Mouse (Mus musculus): ENCODE measurements around the gene Camta1. TPM values are rescaled to one million over a fixed set of nuclear protein-coding genes. Genes with fewer than 3 reads are reported as not detected.

Camta1 gene
- polyA plus RNA-seq, 1 experiment from 2014 or later = 86.8 TPM

DNA sequence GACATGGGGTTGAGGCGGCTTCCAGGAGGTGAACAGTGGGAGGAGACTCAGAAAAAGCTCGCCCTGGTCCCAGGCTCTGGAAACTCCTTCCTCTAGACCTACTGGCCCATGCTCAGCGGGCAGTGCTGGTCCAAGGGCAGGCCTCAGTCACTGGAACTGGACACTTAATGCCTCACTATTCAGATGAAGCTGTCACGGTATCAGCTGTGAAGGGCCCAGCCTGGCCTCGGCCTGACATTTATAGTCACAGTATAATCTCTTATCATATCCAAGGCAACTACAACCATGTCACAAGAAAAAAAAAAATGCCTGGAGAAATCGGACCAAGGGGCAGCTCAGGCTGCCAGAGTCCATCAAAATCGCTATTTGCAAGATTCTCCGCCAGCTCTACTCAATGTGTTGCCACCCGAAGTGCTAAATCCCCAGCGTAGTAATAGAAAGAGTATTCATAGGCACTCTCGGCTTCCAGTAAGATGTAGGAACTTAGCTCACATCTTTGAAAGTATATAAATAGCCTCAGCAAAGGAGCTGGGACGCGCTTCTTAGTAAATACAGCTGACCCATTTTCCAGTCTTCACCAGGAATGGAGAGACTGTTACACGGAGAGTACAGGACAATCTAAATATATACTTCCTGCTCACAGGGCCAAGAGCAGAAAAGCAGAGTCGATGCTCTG lies 110.3 kb downstream of the Camta1 start:
- WGBS = 78% methylated on average over 15 of the region's 15 CpGs
- H3K4me2 ChIP-seq (replicated peaks; ENCODE audit: low read depth, low read length) = no peak overlapping the region
- no peaks in the 10 kb centered on the region for H3K27me3 ChIP-seq (ENCODE audit: control insufficient read depth, insufficient read depth, low read length)
- H3K4me3 ChIP-seq (ENCODE audit: low read depth, low read length) = no peak overlapping the region
- H3K36me3 ChIP-seq (ENCODE audit: control insufficient read depth, insufficient read depth, low read length) = no peaks in the 10 kb centered on the region
- H3K9me3 ChIP-seq (ENCODE audit: control insufficient read depth, low read depth, low read length) = no peaks in the 10 kb centered on the region
- H3K27ac ChIP-seq (ENCODE audit: low read length) = no peak overlapping the region
- ATAC-seq (ENCODE audit: insufficient number of reproducible peaks, insufficient read depth, low FRiP score, low read depth) = no peak
- no peaks in the 10 kb centered on the region for H3K4me1 ChIP-seq (ENCODE audit: control insufficient read depth, insufficient read depth, low read length)
- H3K9ac ChIP-seq (replicated peaks; ENCODE audit: low read depth, low read length) = no peak overlapping the region

DNA sequence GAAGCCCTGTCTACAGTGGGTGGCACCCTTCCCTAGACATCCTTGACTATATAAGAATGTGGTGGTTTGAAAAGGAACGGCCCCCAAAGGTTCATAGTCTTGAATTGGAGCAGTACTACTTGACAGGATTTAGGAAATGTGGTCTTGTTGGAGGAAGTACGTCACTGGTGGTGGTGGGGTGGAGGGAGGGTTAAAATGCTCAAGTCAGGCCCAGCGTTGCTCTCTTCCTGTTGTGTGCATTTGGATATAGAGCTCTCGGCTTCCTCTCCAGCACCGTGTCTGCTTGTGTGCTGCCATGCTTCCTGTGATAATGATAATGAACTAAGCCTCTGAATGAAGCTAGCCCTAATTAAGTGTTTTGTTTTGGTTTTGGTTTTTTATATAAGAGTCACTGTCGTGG lies 114.0 kb downstream of the Camta1 start:
- WGBS = 75% methylated on average over 6 of the region's 6 CpGs
- no peaks in the 10 kb centered on the region for H3K27me3 ChIP-seq (ENCODE audit: control insufficient read depth, insufficient read depth, low read length)
- no peaks in the 10 kb centered on the region for H3K36me3 ChIP-seq (ENCODE audit: control insufficient read depth, insufficient read depth, low read length)
- H3K9ac ChIP-seq (replicated peaks; ENCODE audit: low read depth, low read length) = no peak overlapping the region
- no peak for ATAC-seq (ENCODE audit: insufficient number of reproducible peaks, insufficient read depth, low FRiP score, low read depth)
- H3K4me3 ChIP-seq (ENCODE audit: low read depth, low read length) = no peak overlapping the region
- no peak overlapping the region for H3K27ac ChIP-seq (ENCODE audit: low read length)
- no peak overlapping the region for H3K4me2 ChIP-seq (replicated peaks; ENCODE audit: low read depth, low read length)
- H3K9me3 ChIP-seq (ENCODE audit: control insufficient read depth, low read depth, low read length) = no peaks in the 10 kb centered on the region
- no peaks in the 10 kb centered on the region for H3K4me1 ChIP-seq (ENCODE audit: control insufficient read depth, insufficient read depth, low read length)

DNA sequence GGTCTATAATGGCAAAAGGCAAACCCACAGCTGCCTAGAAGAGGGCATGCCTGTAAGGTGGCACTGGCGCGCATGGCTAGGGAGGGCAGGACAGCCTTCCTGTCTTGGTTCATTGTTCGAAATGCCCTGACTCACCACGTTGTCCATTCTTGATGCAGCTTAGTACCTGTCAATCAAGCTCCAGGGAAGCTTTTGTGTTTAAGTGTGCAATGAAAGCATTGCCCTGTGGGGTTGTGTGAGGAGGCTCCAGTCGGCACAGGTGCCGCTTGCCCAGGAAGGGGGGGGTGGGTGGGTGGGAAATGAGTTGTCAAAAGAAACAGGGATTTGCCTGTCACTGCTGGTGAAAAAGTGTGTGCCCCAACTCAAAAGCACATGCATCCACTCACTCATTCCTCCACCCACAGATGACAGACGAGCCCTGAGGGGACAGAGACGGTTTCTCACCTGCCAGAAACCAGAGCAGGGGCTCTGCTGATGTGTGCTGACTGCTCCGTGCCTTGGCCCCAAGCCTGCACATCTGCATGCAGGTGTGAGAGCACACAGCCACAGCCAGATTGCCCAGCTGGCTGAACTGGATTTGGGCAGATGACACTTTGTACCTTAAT lies 115.6 kb downstream of the Camta1 start:
- no peaks in the 10 kb centered on the region for H3K27me3 ChIP-seq (ENCODE audit: control insufficient read depth, insufficient read depth, low read length)
- no peak overlapping the region for H3K4me3 ChIP-seq (ENCODE audit: low read depth, low read length)
- H3K27ac ChIP-seq (ENCODE audit: low read length) = no peak overlapping the region
- H3K9me3 ChIP-seq (ENCODE audit: control insufficient read depth, low read depth, low read length) = no peaks in the 10 kb centered on the region
- no peak overlapping the region for H3K9ac ChIP-seq (replicated peaks; ENCODE audit: low read depth, low read length)
- peaks cover 6% of the 10 kb centered on the region; the same call in 1 of the 2 replicates for H3K4me1 ChIP-seq (ENCODE audit: control insufficient read depth, insufficient read depth, low read length)
- H3K4me2 ChIP-seq (replicated peaks; ENCODE audit: low read depth, low read length) = no peak overlapping the region
- 66% methylated on average over 9 of the region's 9 CpGs for WGBS
- ATAC-seq (ENCODE audit: insufficient number of reproducible peaks, insufficient read depth, low FRiP score, low read depth) = no peak
- H3K36me3 ChIP-seq (ENCODE audit: control insufficient read depth, insufficient read depth, low read length) = no peaks in the 10 kb centered on the region

DNA sequence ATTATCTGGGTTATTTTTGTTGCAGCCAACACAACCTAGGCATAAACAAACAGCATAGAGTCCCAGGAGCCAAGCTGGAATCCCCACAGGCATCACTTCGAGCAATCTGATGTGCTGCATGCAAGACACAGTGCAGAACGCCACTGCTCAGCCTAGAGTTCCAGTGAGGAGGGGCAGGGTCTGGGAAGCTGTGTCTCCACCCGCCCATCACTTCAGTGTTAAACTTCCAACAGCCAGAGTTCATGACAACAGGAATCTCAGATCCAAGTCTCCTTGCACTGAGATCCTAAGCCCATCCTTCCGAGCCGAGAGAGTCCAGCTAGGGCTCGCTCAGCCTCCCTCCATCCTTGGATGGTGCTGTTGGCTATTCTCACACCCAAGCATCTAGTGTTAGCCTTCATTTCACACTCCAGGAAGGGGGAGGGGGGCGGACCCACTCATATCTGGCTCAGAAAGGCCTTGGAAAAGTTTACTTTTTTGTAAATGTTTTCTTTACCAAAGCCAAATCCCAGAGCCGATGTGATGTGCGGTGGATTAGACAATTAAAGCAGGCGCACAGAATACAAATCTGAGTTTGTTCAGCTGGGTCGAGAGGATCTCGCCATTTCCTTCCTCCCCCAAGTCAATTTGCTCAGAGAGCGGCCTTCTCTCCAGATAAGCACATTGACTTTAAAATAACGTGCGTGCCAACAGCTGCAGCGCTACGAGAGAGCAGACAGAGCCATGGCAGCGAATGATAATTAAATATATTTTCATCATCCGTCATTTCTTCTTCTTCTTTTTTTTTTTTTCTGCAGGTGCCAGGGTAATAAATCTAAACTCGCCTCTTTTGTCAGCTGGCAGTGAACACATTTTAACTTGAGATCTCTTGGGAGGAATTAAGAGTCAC lies 120.2 kb downstream of the Camta1 start:
- Histone ChIP-seq H3K27ac (ENCODE audit: low read length) (no peak overlapping the region), H3K9me3 (ENCODE audit: control insufficient read depth, low read depth, low read length) (no peaks in the 10 kb centered on the region), H3K27me3 (ENCODE audit: control insufficient read depth, insufficient read depth, low read length) (no peaks in the 10 kb centered on the region), H3K9ac (replicated peaks; ENCODE audit: low read depth, low read length) (no peak overlapping the region), H3K4me2 (replicated peaks; ENCODE audit: low read depth, low read length) (0 out of 2 replicates have a peak overlapping the region, but pooled peaks have one; percentile 13), H3K4me3 (ENCODE audit: low read depth, low read length) (no peak overlapping the region), H3K36me3 (ENCODE audit: control insufficient read depth, insufficient read depth, low read length) (no peaks in the 10 kb centered on the region), H3K4me1 (ENCODE audit: control insufficient read depth, insufficient read depth, low read length) (peaks cover 12% of the 10 kb centered on the region; the same call in 1 of the 2 replicates)
- peak; percentile 38; the same call in 1 of the 2 replicates for ATAC-seq (ENCODE audit: insufficient number of reproducible peaks, insufficient read depth, low FRiP score, low read depth)
- 28% methylated on average over 20 of the region's 20 CpGs for WGBS

DNA sequence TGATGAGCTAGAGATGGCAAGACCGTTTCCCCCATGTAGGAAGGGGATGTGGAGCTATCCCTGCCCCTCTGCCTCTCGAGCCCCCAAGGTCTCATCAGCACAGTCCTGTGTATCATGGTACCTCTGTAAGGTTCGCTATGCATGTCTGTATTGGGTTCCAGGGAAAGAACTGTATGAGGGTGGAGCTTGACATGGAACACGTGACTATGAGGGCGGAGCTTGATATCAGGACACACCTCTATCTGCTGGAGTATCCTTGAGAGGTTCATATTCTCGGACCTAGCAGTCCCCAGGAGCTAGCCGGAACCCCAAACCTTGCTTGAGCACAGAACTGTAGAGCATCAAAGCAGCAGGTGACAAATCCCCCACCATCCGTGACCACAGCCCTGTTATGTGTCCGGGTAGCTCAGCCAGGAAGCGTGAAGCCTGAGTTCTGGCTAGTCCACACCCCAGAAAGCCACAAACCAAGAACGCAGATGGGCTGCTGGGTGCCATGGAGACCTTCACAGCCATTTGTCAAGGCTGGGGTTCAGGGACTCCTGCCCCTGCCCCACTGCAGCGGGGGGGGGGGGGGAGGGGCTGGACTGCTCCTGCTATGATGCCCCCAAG lies 122.2 kb downstream of the Camta1 start:
- H3K4me3 ChIP-seq (ENCODE audit: low read depth, low read length) = no peak overlapping the region
- no peaks in the 10 kb centered on the region for H3K27me3 ChIP-seq (ENCODE audit: control insufficient read depth, insufficient read depth, low read length)
- H3K9me3 ChIP-seq (ENCODE audit: control insufficient read depth, low read depth, low read length) = no peaks in the 10 kb centered on the region
- no peak overlapping the region for H3K4me2 ChIP-seq (replicated peaks; ENCODE audit: low read depth, low read length)
- 82% methylated on average over 11 of the region's 12 CpGs for WGBS
- H3K4me1 ChIP-seq (ENCODE audit: control insufficient read depth, insufficient read depth, low read length) = peaks cover 12% of the 10 kb centered on the region; the same call in 1 of the 2 replicates
- no peaks in the 10 kb centered on the region for H3K36me3 ChIP-seq (ENCODE audit: control insufficient read depth, insufficient read depth, low read length)
- no peak overlapping the region for H3K9ac ChIP-seq (replicated peaks; ENCODE audit: low read depth, low read length)
- no peak overlapping the region for H3K27ac ChIP-seq (ENCODE audit: low read length)
- no peak for ATAC-seq (ENCODE audit: insufficient number of reproducible peaks, insufficient read depth, low FRiP score, low read depth)

DNA sequence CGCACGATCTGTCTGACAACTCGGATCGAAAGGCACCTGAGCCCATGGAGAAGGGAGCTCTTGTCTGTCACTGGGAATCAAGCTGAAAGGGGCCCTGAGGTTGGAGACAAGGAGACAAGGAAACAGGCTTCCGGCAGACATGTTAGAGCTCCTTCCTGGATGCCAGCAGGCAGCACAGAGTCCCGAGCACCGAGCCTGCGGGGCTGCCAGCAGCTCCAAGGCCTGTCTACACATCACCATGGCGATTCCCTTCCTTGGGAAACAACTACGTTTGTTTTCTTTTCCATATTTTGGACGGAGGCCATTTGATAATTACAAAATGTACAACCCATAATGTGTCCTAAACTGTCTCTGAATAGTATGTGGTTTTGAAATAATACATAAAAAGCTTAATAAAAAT lies 122.8 kb downstream of the Camta1 start:
- H3K27ac ChIP-seq (ENCODE audit: low read length) = no peak overlapping the region

DNA sequence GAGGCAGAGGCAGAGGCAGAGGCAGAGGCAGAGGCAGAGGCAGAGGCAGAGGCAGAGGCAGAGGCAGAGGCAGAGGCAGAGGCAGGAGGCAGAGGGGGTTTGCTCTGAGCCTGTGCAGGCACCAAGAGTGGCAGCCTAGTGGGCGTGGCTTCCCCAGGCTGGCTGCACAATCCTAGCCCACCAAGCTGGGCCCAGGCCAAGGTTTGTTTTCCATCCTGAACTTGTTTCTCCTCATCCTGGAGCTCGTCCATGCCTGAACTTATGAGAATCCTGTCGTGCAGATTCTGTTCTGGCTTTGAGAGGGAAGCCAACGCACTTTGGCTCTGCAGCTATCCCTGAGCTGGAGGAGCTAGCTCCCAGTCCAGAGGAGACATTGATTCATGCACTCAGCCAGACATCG lies 123.4 kb downstream of the Camta1 start:
- H3K9me3 ChIP-seq (ENCODE audit: control insufficient read depth, low read depth, low read length) = no peaks in the 10 kb centered on the region
- no peaks in the 10 kb centered on the region for H3K36me3 ChIP-seq (ENCODE audit: control insufficient read depth, insufficient read depth, low read length)
- ATAC-seq (ENCODE audit: insufficient number of reproducible peaks, insufficient read depth, low FRiP score, low read depth) = no peak
- H3K27ac ChIP-seq (ENCODE audit: low read length) = no peak overlapping the region
- H3K4me1 ChIP-seq (ENCODE audit: control insufficient read depth, insufficient read depth, low read length) = peaks cover 12% of the 10 kb centered on the region; the same call in 1 of the 2 replicates
- no peak overlapping the region for H3K4me2 ChIP-seq (replicated peaks; ENCODE audit: low read depth, low read length)
- no peaks in the 10 kb centered on the region for H3K27me3 ChIP-seq (ENCODE audit: control insufficient read depth, insufficient read depth, low read length)
- H3K4me3 ChIP-seq (ENCODE audit: low read depth, low read length) = no peak overlapping the region
- H3K9ac ChIP-seq (replicated peaks; ENCODE audit: low read depth, low read length) = no peak overlapping the region
- WGBS = 56% methylated on average over 5 of the region's 5 CpGs

More for the DNA sequence above, 122.8 kb downstream of the Camta1 start:
- Histone ChIP-seq H3K27me3 (ENCODE audit: control insufficient read depth, insufficient read depth, low read length) (no peaks in the 10 kb centered on the region), H3K9ac (replicated peaks; ENCODE audit: low read depth, low read length) (no peak overlapping the region), H3K36me3 (ENCODE audit: control insufficient read depth, insufficient read depth, low read length) (no peaks in the 10 kb centered on the region), H3K4me1 (ENCODE audit: control insufficient read depth, insufficient read depth, low read length) (peaks cover 12% of the 10 kb centered on the region; the same call in 1 of the 2 replicates), H3K4me2 (replicated peaks; ENCODE audit: low read depth, low read length) (no peak overlapping the region), H3K9me3 (ENCODE audit: control insufficient read depth, low read depth, low read length) (no peaks in the 10 kb centered on the region), H3K4me3 (ENCODE audit: low read depth, low read length) (no peak overlapping the region)
- no peak for ATAC-seq (ENCODE audit: insufficient number of reproducible peaks, insufficient read depth, low FRiP score, low read depth)
- 76% methylated on average over 11 of the region's 11 CpGs for WGBS

DNA sequence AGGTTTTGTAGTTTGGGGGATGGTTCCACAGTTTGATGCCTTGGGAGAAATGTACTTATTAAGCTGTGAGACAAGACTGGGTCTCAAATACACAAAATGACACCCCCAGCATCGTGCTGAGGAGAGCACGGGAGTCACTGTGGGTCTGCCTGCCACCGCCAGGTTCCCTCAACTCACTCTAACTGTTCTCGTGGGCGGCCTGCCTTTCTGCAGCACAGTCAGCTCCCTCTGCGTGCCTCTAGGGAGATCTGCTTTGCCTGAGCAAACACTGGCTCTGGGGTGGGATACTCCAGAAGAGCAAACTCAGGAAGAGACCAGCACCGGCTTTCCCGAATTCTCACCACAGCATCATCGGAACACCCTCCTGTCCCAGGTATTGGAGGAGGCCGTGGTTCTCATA lies 129.0 kb downstream of the Camta1 start:
- Histone ChIP-seq H3K9me3 (ENCODE audit: control insufficient read depth, low read depth, low read length) (no peaks in the 10 kb centered on the region), H3K4me2 (replicated peaks; ENCODE audit: low read depth, low read length) (no peak overlapping the region), H3K27me3 (ENCODE audit: control insufficient read depth, insufficient read depth, low read length) (no peaks in the 10 kb centered on the region), H3K27ac (ENCODE audit: low read length) (no peak overlapping the region), H3K9ac (replicated peaks; ENCODE audit: low read depth, low read length) (no peak overlapping the region), H3K4me1 (ENCODE audit: control insufficient read depth, insufficient read depth, low read length) (no peaks in the 10 kb centered on the region), H3K4me3 (ENCODE audit: low read depth, low read length) (no peak overlapping the region), H3K36me3 (ENCODE audit: control insufficient read depth, insufficient read depth, low read length) (no peaks in the 10 kb centered on the region)
- WGBS = 63% methylated on average over 10 of the region's 10 CpGs
- ATAC-seq (ENCODE audit: insufficient number of reproducible peaks, insufficient read depth, low FRiP score, low read depth) = no peak

Measured in stomach, embryonic 14.5 days (tissue).